8 mouse cellular contexts compared by ENCODE assay signal in genomic region chr17:3085152-3085551, GRCm38 (mm10). TPM values are rescaled to one million over a fixed set of nuclear protein-coding genes. Genes with fewer than 3 reads are reported as not detected.
A peak's percentile ranks its signal among the peaks of the same experiment; 100 is the strongest.
DNase-seq lines count a peak whose midpoint lies in the region; ATAC-seq and TF ChIP-seq lines count a peak whose summit lies in the region.

No protein-coding gene starts in this region.

- no peak for TF ChIP-seq EP300 in heart, adult 2 months (IDR thresholded peaks at IDR 0.05; ENCODE audit: insufficient read depth, low read depth, low read length)

- ATAC-seq in embryonic facial prominence, embryonic 13.5 days (ENCODE audit: insufficient number of reproducible peaks, insufficient read depth, low FRiP score, low TSS enrichment, low read depth): no peak
- no peak for ATAC-seq in limb, embryonic 12.5 days (ENCODE audit: insufficient number of reproducible peaks, insufficient read depth, low FRiP score, low TSS enrichment, low read depth)
- ATAC-seq in megakaryocyte progenitor cell, adult 5-6 weeks (replicated peaks; ENCODE audit: poor library complexity): no peak
- ATAC-seq in granulocyte monocyte progenitor cell, adult 5-6 weeks (replicated peaks; ENCODE audit: poor library complexity, severe bottlenecking): no peak

- H3K4me2 ChIP-seq in embryonic facial prominence, embryonic 13.5 days: peak overlapping the region; percentile 65
- H3K4me2 ChIP-seq in limb, embryonic 12.5 days: peak overlapping the region; percentile 64

- intact Hi-C loops in heart, adult 2 months (cut with DNase I): loop anchor here (2.0 kb wide), 1 partner anchor 30 kb away; the partner anchor contains the start of gene Scaf8
- intact Hi-C loops in heart, postnatal 14 days (cut with DNase I): loop anchor here (2.0 kb wide), 2 partner anchors 30 to 140 kb away; partner anchors contain the start of gene Scaf8

- peak overlapping the region; percentile 83 for H3K4me3 ChIP-seq in heart, adult 2 months
- peak overlapping the region; percentile 51 for H3K4me3 ChIP-seq in embryonic facial prominence, embryonic 13.5 days
- peak overlapping the region; percentile 51 for H3K4me3 ChIP-seq in limb, embryonic 12.5 days (replicated peaks)

- TF ChIP-seq CTCF in heart, adult 2 months (IDR thresholded peaks at IDR 0.05): no peak

- no peaks in the 10 kb centered on the region for H3K4me1 ChIP-seq in heart, adult 2 months (ENCODE audit: control insufficient read depth, insufficient read depth, low read length)
- H3K4me1 ChIP-seq in embryonic facial prominence, embryonic 13.5 days: 0 out of 2 replicates have a peak, but pooled peaks cover 4% of the 10 kb centered on the region
- no peaks in the 10 kb centered on the region; the same call in 1 of the 2 replicates for H3K4me1 ChIP-seq in limb, embryonic 12.5 days (replicated peaks)

- no peaks in the 10 kb centered on the region for H3K36me3 ChIP-seq in heart, adult 2 months (ENCODE audit: control insufficient read depth, insufficient read depth, low read length)
- H3K36me3 ChIP-seq in embryonic facial prominence, embryonic 13.5 days: no peaks in the 10 kb centered on the region
- no peaks in the 10 kb centered on the region for H3K36me3 ChIP-seq in limb, embryonic 12.5 days

- no peak overlapping the region; the same call in 1 of the 2 replicates for H3K27ac ChIP-seq in heart, adult 2 months
- peak overlapping the region; percentile 93; the same call in 1 of the 2 replicates for H3K27ac ChIP-seq in embryonic facial prominence, embryonic 13.5 days
- peak overlapping the region; percentile 89; the same call in 1 of the 2 replicates for H3K27ac ChIP-seq in limb, embryonic 12.5 days

- peak overlapping the region; percentile 71; the same call in 1 of the 2 replicates for H3K9ac ChIP-seq in heart, adult 2 months (ENCODE audit: low read depth, low read length)
- H3K9ac ChIP-seq in embryonic facial prominence, embryonic 13.5 days: peak overlapping the region; percentile 68; the same call in 1 of the 2 replicates
- no peak overlapping the region for H3K9ac ChIP-seq in limb, embryonic 12.5 days (replicated peaks)

- WGBS in heart, adult 2 months: 68% methylated on average over 3 of the region's 3 CpGs
- WGBS in embryonic facial prominence, embryonic 13.5 days: 58% methylated on average over 3 of the region's 3 CpGs
- WGBS in limb, embryonic 12.5 days: 63% methylated on average over 3 of the region's 3 CpGs

- DNase-seq in heart, adult 2 months: no peak
- no peak for DNase-seq in heart, postnatal 14 days
- peak; percentile 63 for DNase-seq in CD4-positive helper T cell, adult 2 months (ENCODE audit: low read depth, low spot score)
- peak; percentile 14 for DNase-seq in yolk sac, embryonic 10.5 days (ENCODE audit: low spot score)

- no peaks in the 10 kb centered on the region for H3K79me2 ChIP-seq in heart, adult 2 months (replicated peaks; ENCODE audit: control insufficient read depth, insufficient read depth, low read length)

- peaks cover 3% of the 10 kb centered on the region for H3K9me3 ChIP-seq in embryonic facial prominence, embryonic 13.5 days
- peaks cover 3% of the 10 kb centered on the region; the same call in 1 of the 2 replicates for H3K9me3 ChIP-seq in limb, embryonic 12.5 days

- H3K27me3 ChIP-seq in heart, adult 2 months (ENCODE audit: control insufficient read depth, insufficient read depth, low read length): no peaks in the 10 kb centered on the region
- no peaks in the 10 kb centered on the region for H3K27me3 ChIP-seq in embryonic facial prominence, embryonic 13.5 days
- no peaks in the 10 kb centered on the region for H3K27me3 ChIP-seq in limb, embryonic 12.5 days

- TF ChIP-seq POLR2A in heart, adult 2 months (IDR thresholded peaks at IDR 0.05; ENCODE audit: insufficient read depth, low read depth, low read length): no peak

RNA-seq across cellular contexts. Expression of gene Scaf8, which starts 29.6 kb away (rescaled TPM):
- total RNA-seq in heart, adult 2 months (2021): 10 to 100 TPM; 28.1 to 31.4 TPM
- polyA plus RNA-seq in heart, adult 2 months (2012; rRNA removed): 15.6 and 23.5 TPM in 2 replicates
- total RNA-seq in heart, postnatal 14 days (2021): 10 to 100 TPM; 36.5 to 36.6 TPM
- 22.7 and 22.8 TPM in 2 replicates for polyA plus RNA-seq in embryonic facial prominence, embryonic 13.5 days (2015; fragmentation: Nextera tagmentation; extraction: Ambion mirVana)
- polyA plus RNA-seq in limb, embryonic 12.5 days (2016; fragmentation: Nextera tagmentation; extraction: Ambion mirVana): 28.8 and 29.6 TPM in 2 replicates
- 35.9 and 37.9 TPM in 2 replicates for total RNA-seq in megakaryocyte progenitor cell, adult 5-6 weeks (2015)
- total RNA-seq in megakaryocyte progenitor cell, adult 5-6 weeks (2017): 30.2 and 35.3 TPM in 2 replicates
- 38.8 and 42.9 TPM in 2 replicates for total RNA-seq in granulocyte monocyte progenitor cell, adult 5-6 weeks (2014; fragmentation: Nextera tagmentation)
- 25.8 and 31.5 TPM in 2 replicates for total RNA-seq in granulocyte monocyte progenitor cell, adult 5-6 weeks (2017)

Comparison
In these comparisons a context has a peak if more than half of its experiments do, and no peak if none do; other contexts are left out.
1. DNase-seq: peak in CD4-positive helper T cell, adult 2 months (single experiment) and yolk sac, embryonic 10.5 days (single experiment); none in heart, adult 2 months (0 of 2) and heart, postnatal 14 days (0 of 2).
2. Peak in every context shown above with its lines, with median percentiles within 50 percentile points of each other: H3K4me3 ChIP-seq.